Mouse (Mus musculus) bone marrow macrophage, adult 2 months (primary cell): ENCODE measurements around the gene Tnrc18. TPM values are rescaled to one million over a fixed set of nuclear protein-coding genes. Genes with fewer than 3 reads are reported as not detected.

Experiments used
- H3K27ac ChIP-seq: 2 replicates; pipeline ENCODE4 v1.5.1; 2012; ENCODE audit warnings: low read depth, low read length; ENCODE audit not compliant: insufficient read depth
- H3K4me1 ChIP-seq: 2 replicates; pipeline ENCODE4 v1.6.1; 2012; ENCODE audit warnings: low read length; ENCODE audit not compliant: control insufficient read depth, insufficient read depth
- H3K4me3 ChIP-seq: 2 replicates; pipeline ENCODE4 v1.5.1; 2012; ENCODE audit warnings: mild to moderate bottlenecking, low read length, moderate library complexity; ENCODE audit not compliant: insufficient read depth
- CTCF ChIP-seq: IDR thresholded peaks from 2 replicates; pipeline ENCODE4 v1.5.1; 2012; ENCODE audit warnings: low read depth, mild to moderate bottlenecking, low read length, moderate library complexity
- POLR2A ChIP-seq: IDR thresholded peaks from 2 replicates; pipeline ENCODE4 v1.6.1; 2012; ENCODE audit warnings: mild to moderate bottlenecking, low read depth, low read length, borderline replicate concordance
- polyA plus RNA-seq: library from polyadenylated mRNA; stranded (reverse); fragments of >200 nt; gene quantifications from 2 replicates; pipeline ENCODE4 v1.2.4, GENCODE M21; 2012; ENCODE audit not compliant: missing spikeins, insufficient read depth, insufficient read length

Tnrc18 gene
- polyA plus RNA-seq, 1 experiment = 64.5 TPM

DNA sequence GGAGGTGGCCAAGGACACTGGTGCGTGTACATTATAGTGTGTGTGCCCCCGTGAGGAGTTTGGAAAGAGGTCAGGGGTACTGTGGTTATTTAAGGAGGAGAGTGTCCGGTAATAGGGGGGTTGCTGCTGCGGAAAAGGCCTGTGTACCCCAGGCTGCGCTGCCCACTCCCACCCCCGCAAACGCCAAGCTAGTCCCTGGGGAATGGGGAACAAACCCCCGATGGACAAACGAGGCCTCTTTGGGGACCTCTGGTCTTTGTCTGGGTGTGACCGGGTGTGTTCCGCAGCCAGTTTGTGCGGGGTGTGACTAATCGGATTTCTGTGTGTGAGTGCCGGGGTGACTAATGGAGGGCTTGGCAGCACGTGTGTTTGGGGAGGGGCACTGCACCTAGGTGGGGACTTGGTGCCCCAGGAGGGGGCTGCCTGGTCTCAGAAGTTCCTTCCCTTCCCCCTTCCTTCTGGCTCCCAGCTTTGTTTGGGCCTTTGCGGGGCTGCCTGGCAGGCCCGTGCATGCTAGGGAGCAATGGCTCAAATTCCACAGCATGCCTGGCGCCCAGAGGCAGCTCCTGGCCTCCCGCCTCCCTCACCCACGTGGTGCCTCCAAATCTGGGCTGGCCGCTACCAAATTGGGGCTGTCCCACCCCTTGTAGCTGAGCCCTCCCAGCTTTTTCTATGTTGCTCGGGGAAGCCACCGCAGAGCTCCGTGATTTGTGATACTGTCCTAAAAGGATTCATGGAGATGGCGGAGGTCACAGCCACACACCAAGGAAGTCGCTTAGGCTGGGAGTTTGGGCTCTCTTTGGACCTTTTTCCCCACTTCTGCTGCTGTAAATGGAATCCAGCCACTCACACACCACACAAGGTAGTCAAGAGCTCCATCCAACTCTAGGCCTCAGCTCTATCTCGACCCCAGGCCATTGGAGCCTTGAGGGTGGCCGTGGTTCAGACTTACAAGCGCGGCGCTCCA, 5.9 kb upstream of the Tnrc18 start:
- H3K4me1 ChIP-seq = peaks cover 10% of the 10 kb centered on the region
- peak overlapping the region; percentile 85 for H3K4me3 ChIP-seq
- TF ChIP-seq POLR2A = no peak
- TF ChIP-seq CTCF = no peak

GRCm38 (mm10) chr5:142822286-142823095, 5.0 kb upstream of the Tnrc18 start:
- TF ChIP-seq POLR2A = no peak
- no peak for TF ChIP-seq CTCF
- Histone ChIP-seq H3K4me3 (peak overlapping the region; percentile 85), H3K27ac (peak overlapping the region; percentile 100), H3K4me1 (peaks cover 10% of the 10 kb centered on the region)

More for the DNA sequence above, 5.9 kb upstream of the Tnrc18 start:
- H3K27ac ChIP-seq = peak overlapping the region; percentile 100

GRCm38 (mm10) chr5:142821974-142822285, 4.5 kb upstream of the Tnrc18 start:
- peaks cover 10% of the 10 kb centered on the region for H3K4me1 ChIP-seq
- TF ChIP-seq POLR2A (no peak), CTCF (0 out of 2 replicates have a peak, but pooled peaks have one; percentile 9)
- peak overlapping the region; percentile 85 for H3K4me3 ChIP-seq
- peak overlapping the region; percentile 100 for H3K27ac ChIP-seq

GRCm38 (mm10) chr5:142821266-142821973, 4.0 kb upstream of the Tnrc18 start:
- H3K27ac ChIP-seq = peak overlapping the region; percentile 100

DNA sequence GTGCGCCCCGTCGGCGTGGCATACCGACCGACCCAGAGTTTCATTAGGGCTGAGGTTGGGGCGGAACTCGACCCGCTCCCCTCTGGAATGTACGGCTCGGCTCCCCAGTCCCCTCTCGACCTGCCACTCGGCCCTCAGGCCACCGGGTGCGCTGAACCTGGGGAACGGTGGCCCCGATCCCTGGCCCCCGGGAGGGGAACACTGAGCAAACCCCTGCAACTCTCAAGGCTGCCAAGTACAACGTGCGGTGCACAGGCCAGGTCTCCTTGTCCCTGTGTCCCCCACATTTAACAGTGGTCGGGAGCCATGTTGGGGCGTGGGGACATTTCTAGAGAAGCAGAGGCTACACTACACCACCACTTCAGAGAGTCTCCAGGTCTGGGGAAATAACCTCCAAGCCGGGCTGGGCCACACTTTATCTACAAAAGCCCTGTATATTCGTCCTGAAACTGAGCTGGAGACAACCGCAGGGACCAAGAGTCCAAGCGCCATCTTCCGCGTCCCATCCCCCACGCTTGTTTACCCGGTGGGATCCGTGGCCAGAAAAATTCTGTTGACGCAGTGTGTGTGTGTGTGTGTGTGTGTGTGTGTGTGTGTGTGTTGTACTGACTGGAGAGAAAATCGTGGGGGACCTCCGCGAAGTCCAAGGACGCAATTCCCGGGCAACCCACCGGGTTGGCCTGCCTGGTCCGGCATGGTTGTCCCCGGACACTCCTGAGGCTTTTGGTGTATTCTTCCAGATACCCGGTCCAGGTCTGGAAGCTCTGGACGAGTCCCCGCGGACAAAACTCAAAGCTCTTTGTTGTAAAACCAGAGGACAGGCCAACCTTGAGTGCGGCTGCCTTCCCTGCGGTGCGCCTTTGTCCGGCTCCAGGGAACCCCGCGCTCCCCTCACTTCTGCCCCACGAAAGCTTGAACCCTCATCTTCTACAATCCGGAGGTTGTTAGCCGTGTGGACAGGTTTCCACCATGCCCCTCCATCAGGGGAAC, 3.1 kb upstream of the Tnrc18 start:
- Histone ChIP-seq H3K4me3 (peak overlapping the region; percentile 85), H3K4me1 (peaks cover 10% of the 10 kb centered on the region), H3K27ac (peak overlapping the region; percentile 100)
- TF ChIP-seq POLR2A (peak; percentile 8; the same call in 1 of the 2 replicates), CTCF (no peak)

More at GRCm38 (mm10) chr5:142821266-142821973, 4.0 kb upstream of the Tnrc18 start:
- Histone ChIP-seq H3K4me1 (peaks cover 10% of the 10 kb centered on the region), H3K4me3 (peak overlapping the region; percentile 85)
- TF ChIP-seq POLR2A = no peak
- 0 out of 2 replicates have a peak, but pooled peaks have one; percentile 8 for TF ChIP-seq CTCF

- Histone ChIP-seq H3K4me1 (peaks cover 10% of the 10 kb centered on the region), H3K27ac (peak overlapping the region; percentile 100), H3K4me3 (peak overlapping the region; percentile 85)
- TF ChIP-seq CTCF (no peak), POLR2A (no peak)
Measured at GRCm38 (mm10) chr5:142819385-142820275, 2.2 kb upstream of the Tnrc18 start.

DNA sequence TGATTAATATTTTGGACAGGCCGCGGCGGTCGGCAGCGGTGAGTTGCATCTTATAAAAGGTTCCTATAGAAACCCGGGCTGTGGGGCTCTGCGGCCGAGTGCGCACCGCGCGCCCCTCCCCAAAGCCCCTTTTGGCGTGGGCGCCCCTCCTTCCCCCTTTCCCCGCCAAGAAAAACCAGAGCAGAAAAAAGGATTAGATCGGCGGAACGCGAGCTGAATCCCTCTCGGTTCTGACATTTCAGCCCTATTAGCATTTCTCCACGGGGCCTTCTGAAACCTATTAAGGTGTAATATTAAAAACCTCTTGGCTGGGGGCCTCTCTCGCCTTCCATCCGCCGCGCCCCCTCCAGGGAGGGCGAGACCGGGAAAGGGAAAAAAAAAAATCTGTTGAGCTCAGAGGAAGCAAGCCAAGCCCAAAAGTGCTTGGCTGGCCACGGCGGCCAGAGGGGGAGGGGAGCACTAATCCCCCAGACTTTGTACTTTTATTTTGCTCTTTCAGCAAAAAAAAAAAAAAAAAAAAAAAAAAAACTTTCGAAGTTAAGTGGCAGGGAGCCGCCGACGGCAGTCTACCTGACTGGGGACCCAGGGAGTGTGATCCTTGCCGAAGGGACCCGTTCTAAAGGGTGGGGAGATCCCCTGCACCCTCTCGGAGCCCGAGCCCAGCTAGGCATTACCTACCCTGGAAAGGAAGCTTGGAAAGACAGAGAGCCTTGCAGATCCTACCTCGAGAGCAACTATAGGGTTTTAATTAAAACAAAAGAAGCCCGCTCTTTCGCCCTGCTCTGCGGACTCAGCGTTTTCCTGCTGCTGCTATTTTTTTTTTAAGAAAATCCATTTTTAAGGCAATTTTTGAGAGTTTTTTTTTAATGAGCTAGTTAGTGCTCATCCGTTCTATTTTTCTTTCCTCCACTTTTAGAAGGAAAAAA, 1.2 kb upstream of the Tnrc18 start:
- TF ChIP-seq POLR2A = 0 out of 2 replicates have a peak, but pooled peaks have one; percentile 63
- TF ChIP-seq CTCF = no peak
- Histone ChIP-seq H3K4me1 (peaks cover under 1% of the 10 kb centered on the region), H3K4me3 (peak overlapping the region; percentile 85), H3K27ac (peak overlapping the region; percentile 100)
